Mouse (Mus musculus): ENCODE measurements at regions not wholly inside any gene's neighbourhood (a gene's known extent, or its start where the extent isn't known, plus 50 kb on each side); places are given as distances from the start of the nearest gene placed in this dataset.

GRCm38 (mm10) chr4:135032461-135032860 lies 88.0 kb upstream of the Runx3 start:
- ATAC-seq (replicated peaks; ENCODE audit: low FRiP score, low TSS enrichment, poor library complexity, severe bottlenecking): no peak

GRCm38 (mm10) chr4:135033302-135033701 lies 87.2 kb upstream of the Runx3 start:
- ATAC-seq (replicated peaks; ENCODE audit: low FRiP score, low TSS enrichment, poor library complexity, severe bottlenecking): no peak

GRCm38 (mm10) chr4:135034406-135034805 lies 86.0 kb upstream of the Runx3 start:
- peak; percentile 66 for ATAC-seq (replicated peaks; ENCODE audit: low FRiP score, low TSS enrichment, poor library complexity, severe bottlenecking)

- ATAC-seq (replicated peaks; ENCODE audit: low FRiP score, low TSS enrichment, poor library complexity, severe bottlenecking): no peak
Observed at GRCm38 (mm10) chr4:135036764-135037163, 83.7 kb upstream of the Runx3 start.

- ATAC-seq (replicated peaks; ENCODE audit: low FRiP score, low TSS enrichment, poor library complexity, severe bottlenecking): no peak
Observed at GRCm38 (mm10) chr4:135039234-135039633, 81.2 kb upstream of the Runx3 start.

- no peak for ATAC-seq (replicated peaks; ENCODE audit: low FRiP score, low TSS enrichment, poor library complexity, severe bottlenecking)
Observed at GRCm38 (mm10) chr4:135041921-135042320, 78.5 kb upstream of the Runx3 start.

- ATAC-seq (replicated peaks; ENCODE audit: low FRiP score, low TSS enrichment, poor library complexity, severe bottlenecking): no peak
Observed at GRCm38 (mm10) chr4:135042501-135042900, 78.0 kb upstream of the Runx3 start.

- no peak for ATAC-seq (replicated peaks; ENCODE audit: low FRiP score, low TSS enrichment, poor library complexity, severe bottlenecking)
Observed at GRCm38 (mm10) chr4:135045054-135045453, 75.4 kb upstream of the Runx3 start.

GRCm38 (mm10) chr4:135046619-135047018 lies 73.8 kb upstream of the Runx3 start:
- ATAC-seq (replicated peaks; ENCODE audit: low FRiP score, low TSS enrichment, poor library complexity, severe bottlenecking): peak; percentile 66

- peak; percentile 38; the same call in 1 of the 2 replicates for ATAC-seq (replicated peaks; ENCODE audit: low FRiP score, low TSS enrichment, poor library complexity, severe bottlenecking)
Observed at GRCm38 (mm10) chr4:135047251-135047650, 73.2 kb upstream of the Runx3 start.

- no peak for ATAC-seq (replicated peaks; ENCODE audit: low FRiP score, low TSS enrichment, poor library complexity, severe bottlenecking)
Observed at GRCm38 (mm10) chr4:135047771-135048170, 72.7 kb upstream of the Runx3 start.

- ATAC-seq (replicated peaks; ENCODE audit: low FRiP score, low TSS enrichment, poor library complexity, severe bottlenecking): no peak
Observed at GRCm38 (mm10) chr4:135049924-135050323, 70.5 kb upstream of the Runx3 start.

- no peak for ATAC-seq (replicated peaks; ENCODE audit: low FRiP score, low TSS enrichment, poor library complexity, severe bottlenecking)
Observed at GRCm38 (mm10) chr4:135051466-135051865, 69.0 kb upstream of the Runx3 start.

GRCm38 (mm10) chr4:135053585-135053984 lies 66.9 kb upstream of the Runx3 start:
- no peak for ATAC-seq (replicated peaks; ENCODE audit: low FRiP score, low TSS enrichment, poor library complexity, severe bottlenecking)

- no peak for ATAC-seq (replicated peaks; ENCODE audit: low FRiP score, low TSS enrichment, poor library complexity, severe bottlenecking)
Observed at GRCm38 (mm10) chr4:135054353-135054752, 66.1 kb upstream of the Runx3 start.

- no peak for ATAC-seq (replicated peaks; ENCODE audit: low FRiP score, low TSS enrichment, poor library complexity, severe bottlenecking)
Observed at GRCm38 (mm10) chr4:135056371-135056770, 64.1 kb upstream of the Runx3 start.

GRCm38 (mm10) chr4:135057286-135057685 lies 63.2 kb upstream of the Runx3 start:
- no peak for ATAC-seq (replicated peaks; ENCODE audit: low FRiP score, low TSS enrichment, poor library complexity, severe bottlenecking)

- ATAC-seq (replicated peaks; ENCODE audit: low FRiP score, low TSS enrichment, poor library complexity, severe bottlenecking): no peak
Observed at GRCm38 (mm10) chr4:135058895-135059294, 61.6 kb upstream of the Runx3 start.

- ATAC-seq (replicated peaks; ENCODE audit: low FRiP score, low TSS enrichment, poor library complexity, severe bottlenecking): no peak
Observed at GRCm38 (mm10) chr4:135061030-135061743, 59.3 kb upstream of the Runx3 start.

- peak; percentile 83 for ATAC-seq (replicated peaks; ENCODE audit: low FRiP score, low TSS enrichment, poor library complexity, severe bottlenecking)
Observed at GRCm38 (mm10) chr4:135066766-135067479, 53.5 kb upstream of the Runx3 start.

GRCm38 (mm10) chr4:135067805-135068204 lies 52.6 kb upstream of the Runx3 start:
- ATAC-seq (replicated peaks; ENCODE audit: low FRiP score, low TSS enrichment, poor library complexity, severe bottlenecking): no peak
